Mouse (Mus musculus): ENCODE results near the gene Ccn2.

GRCm38 (mm10) chr10:24591741-24592140, 3.5 kb upstream of the Ccn2 start:
- TF ChIP-seq CTCF (IDR thresholded peaks at IDR 0.05; ENCODE audit: low read depth) (no peak), EP300 (IDR thresholded peaks at IDR 0.05; ENCODE audit: low read depth) (0 out of 2 replicates have a peak, but pooled peaks have one; percentile 13)
